Mouse (Mus musculus): ENCODE data around the gene Drd4. TPM values are rescaled to one million over a fixed set of nuclear protein-coding genes. Genes with fewer than 3 reads are reported as not detected.
A peak's percentile ranks its signal among the peaks of the same experiment; 100 is the strongest.

The Drd4 gene
- total RNA-seq, 2 experiments from 2014 or later: not detected

DNA sequence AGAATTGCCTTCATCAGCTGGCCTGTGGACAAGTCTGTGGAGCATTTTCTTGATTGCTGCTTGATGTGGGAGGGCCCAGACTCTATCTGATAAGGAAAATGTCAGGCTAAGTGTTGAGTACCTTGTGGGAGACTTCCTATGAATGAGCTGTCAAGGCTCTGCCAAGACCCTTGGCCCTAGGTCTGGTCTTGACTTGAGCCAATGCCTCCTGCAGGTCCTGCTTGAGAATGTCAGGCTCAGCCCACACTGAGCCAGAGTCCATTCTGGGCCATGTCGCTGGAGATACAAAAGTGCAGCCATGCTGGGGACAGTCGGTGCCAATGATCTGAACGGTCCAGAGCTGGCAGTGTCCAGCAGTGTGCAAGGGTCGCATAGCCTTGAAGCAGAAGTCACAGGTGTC is 9.1 kb upstream of the Drd4 start:
- ATAC-seq (replicated peaks; ENCODE audit: low FRiP score, poor library complexity, severe bottlenecking): 0 out of 2 replicates have a peak, but pooled peaks have one; percentile 15

GRCm38 (mm10) chr7:141288042-141288441 is 3.8 kb upstream of the Drd4 start:
- no peak for ATAC-seq (replicated peaks; ENCODE audit: low FRiP score, poor library complexity, severe bottlenecking)

DNA sequence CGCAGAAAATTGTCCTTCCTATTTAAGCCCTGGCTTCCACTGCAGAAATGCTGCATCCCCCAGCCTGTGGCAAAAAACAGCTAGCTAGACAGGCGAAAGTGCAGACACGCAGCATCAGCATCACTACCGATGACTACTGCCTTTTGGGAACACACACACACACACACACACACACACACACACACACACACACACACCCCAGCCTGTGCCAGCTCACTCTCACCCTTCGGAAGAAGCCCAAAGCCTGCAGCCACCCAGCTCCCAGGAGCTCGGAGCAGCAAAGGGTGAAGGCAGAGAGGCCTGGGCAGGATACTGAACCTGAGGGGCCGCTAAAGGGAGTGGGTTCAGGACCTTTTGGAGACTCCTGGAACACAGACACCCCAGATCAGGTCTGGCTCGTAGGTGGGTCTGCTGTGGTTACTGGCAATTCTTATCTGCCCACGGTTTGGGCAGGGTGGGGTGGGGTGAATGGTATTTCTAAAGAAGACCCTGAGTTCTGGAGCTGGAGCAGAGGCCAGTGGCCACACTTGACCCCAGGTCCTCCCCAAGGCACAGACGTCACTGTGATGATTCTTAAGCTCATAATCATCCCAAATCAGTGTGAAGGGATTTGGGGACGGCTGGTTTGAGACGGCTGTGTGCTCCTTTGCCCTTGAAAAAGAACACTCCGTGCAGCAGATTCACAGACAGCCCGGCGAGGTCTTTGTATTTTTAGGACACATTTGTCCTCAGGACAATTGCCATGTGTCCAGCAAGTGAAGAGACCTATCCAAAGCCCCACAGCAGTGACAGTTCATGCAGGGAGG is 980 bp downstream of the Drd4 start:
- no peak for ATAC-seq (replicated peaks; ENCODE audit: low FRiP score, poor library complexity, severe bottlenecking)

- ATAC-seq (replicated peaks; ENCODE audit: low FRiP score, poor library complexity, severe bottlenecking): no peak
Observed at GRCm38 (mm10) chr7:141293852-141294471, 2.2 kb downstream of the Drd4 start.

DNA sequence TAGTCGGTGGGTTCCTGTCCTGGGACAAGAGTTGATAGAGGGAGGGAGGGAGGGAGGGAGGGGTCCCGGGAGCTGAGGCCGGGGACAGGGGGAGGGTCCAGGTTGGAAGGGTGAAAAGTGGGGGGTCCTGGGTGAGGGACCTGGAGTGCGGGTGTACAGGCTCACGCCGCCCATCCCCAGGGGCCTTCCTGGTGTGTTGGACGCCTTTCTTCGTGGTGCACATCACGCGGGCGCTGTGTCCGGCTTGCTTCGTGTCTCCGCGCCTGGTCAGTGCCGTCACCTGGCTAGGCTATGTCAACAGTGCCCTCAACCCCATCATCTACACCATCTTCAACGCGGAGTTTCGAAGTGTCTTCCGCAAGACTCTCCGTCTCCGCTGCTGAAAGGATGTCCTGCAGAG is 2.7 kb downstream of the Drd4 start:
- ATAC-seq (replicated peaks; ENCODE audit: low FRiP score, poor library complexity, severe bottlenecking): no peak

- ATAC-seq (replicated peaks; ENCODE audit: low FRiP score, poor library complexity, severe bottlenecking): no peak
Observed at GRCm38 (mm10) chr7:141297926-141298650, 6.3 kb downstream of the Drd4 start.

DNA sequence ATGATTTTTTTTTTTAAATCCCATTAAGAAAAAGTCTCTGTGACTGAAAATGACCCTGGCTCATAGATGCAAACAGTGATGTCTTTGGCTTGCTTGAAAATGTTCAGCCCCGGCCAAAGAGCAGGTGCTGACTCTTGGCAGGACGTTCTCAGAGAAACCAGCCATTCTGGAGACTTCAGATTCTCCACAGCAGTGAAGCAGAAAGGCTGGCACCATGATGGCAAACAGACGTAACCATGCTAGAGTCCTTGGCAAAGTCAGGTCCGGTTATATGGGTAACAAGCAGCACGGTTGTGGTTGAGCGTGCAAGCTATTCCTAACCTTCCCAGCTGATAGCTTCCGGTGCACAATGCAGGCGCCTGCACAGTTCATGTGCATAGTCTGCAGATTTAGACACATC is 7.4 kb downstream of the Drd4 start:
- ATAC-seq (replicated peaks; ENCODE audit: low FRiP score, poor library complexity, severe bottlenecking): no peak

DNA sequence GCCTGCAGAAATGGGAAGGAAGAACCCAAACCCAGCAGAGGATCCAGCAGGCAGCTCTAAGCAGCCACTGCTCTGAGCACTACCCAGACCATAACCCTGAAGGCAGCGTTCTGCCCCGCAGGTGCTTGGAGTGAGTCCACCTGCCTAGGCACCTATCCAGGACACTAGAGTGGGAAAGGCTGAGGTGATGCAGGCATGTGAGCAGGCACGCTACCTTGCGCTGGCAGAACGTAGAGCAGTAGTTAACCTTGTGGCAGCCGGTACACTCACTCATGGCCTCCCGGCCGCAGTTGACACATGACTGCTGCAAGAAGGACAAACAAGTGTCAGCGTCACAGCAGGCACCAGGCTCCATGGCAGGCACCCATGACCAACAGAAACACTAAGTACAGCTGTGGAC is 9.6 kb downstream of the Drd4 start:
- no peak for ATAC-seq (replicated peaks; ENCODE audit: low FRiP score, poor library complexity, severe bottlenecking)

GRCm38 (mm10) chr7:141302702-141303268 is 11.0 kb downstream of the Drd4 start:
- ATAC-seq (replicated peaks; ENCODE audit: low FRiP score, poor library complexity, severe bottlenecking): no peak

DNA sequence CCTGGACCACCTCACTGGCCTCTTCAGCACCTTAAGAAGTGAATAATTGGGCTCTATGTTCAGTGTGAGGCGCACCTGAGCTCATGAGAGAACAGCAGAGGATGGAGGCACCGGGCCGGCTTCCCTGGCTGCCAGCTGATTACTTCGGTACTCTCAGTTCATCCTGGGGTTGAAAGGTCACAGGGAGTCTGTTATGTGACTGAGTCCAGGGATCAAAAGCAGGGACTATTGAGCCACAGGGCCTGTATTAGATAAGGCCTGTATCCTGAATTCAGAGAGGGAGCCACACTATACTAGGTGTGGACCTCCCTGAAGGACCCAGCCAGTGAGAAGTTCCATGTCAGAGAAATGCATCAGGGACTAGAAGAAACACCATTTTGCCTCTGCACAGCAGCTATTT is 12.7 kb downstream of the Drd4 start:
- no peak for ATAC-seq (replicated peaks; ENCODE audit: low FRiP score, poor library complexity, severe bottlenecking)

DNA sequence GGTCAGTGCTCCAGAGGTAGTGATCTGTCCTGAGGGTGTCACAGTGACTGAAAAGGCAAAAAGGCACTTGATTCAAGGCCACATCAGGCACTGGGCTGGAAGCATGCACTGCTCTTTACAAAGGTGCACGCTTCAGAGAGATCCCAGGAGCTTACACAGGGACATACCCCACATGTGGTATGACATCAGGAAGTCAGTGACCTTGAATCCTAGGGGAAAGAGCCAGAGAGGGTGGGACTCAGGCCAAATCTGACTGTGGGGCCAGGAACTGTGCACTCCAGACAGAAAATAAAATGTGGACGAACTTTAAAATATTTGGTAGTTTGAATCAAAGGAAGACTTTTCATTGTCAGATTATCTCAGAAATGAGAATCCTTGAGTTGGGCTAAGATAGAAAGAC is 22.6 kb downstream of the Drd4 start:
- no peak for ATAC-seq (replicated peaks; ENCODE audit: low FRiP score, poor library complexity, severe bottlenecking)

DNA sequence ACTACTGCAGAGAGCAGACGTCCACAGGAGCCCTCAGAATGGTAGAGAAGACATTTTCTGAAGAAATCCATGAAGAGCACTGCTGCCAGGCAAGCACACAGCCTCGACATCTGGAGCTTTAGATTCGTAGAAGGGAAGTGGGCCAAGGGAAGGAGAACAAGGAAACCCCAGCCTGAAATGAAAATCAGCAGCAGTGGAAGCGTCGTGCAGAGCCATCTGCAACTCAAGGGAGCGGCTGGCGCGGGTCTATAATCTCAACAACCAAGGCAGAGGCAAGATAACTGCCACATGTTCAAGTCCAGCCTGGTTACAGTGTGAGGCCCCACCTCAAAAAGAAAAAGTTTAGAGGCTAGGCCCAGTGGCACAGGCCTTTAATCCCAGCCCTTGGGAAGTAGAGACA is 23.3 kb downstream of the Drd4 start:
- ATAC-seq (replicated peaks; ENCODE audit: low FRiP score, poor library complexity, severe bottlenecking): no peak

DNA sequence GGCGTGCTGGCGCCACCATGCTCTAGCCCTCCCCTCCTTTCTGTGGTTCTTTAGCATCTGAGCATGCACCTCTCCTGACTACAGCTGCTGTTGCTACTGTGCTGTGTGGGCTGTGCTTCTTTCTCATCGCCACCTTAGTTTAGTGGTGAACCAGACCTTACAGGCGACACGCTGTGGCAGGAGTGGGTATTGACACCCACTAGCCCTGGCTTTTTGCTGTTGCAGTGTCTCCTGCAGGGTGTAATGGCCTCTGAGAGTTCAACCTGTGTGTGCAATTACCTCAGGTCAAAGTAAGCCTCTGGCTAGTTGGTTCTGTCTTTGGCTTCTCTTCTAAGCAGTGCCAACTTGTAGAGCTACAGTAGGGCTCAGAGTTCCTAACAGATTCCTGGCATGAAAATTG is 24.2 kb downstream of the Drd4 start:
- peak; percentile 70 for ATAC-seq (replicated peaks; ENCODE audit: low FRiP score, poor library complexity, severe bottlenecking)

GRCm38 (mm10) chr7:141317619-141318132 is 25.9 kb downstream of the Drd4 start:
- ATAC-seq (replicated peaks; ENCODE audit: low FRiP score, poor library complexity, severe bottlenecking): no peak

DNA sequence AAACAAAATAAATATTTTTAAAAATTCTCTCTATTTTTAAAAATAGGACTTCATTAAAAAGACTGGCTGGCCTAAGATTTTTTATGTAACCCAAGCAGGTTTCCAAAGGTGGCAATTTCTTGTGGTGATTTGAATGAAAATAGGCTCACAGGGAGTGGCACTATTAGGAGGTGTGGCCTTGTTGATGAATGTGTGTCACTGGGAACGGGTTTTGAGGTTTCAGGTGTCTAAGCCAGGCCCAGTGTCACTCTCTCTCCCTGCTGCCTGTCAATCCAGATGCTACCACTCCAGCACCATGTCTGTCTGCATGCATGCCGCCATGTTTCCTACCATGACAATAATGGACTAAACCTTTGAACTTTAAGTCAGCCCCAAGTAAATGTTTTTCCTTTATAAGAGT is 27.6 kb downstream of the Drd4 start:
- ATAC-seq (replicated peaks; ENCODE audit: low FRiP score, poor library complexity, severe bottlenecking): no peak

DNA sequence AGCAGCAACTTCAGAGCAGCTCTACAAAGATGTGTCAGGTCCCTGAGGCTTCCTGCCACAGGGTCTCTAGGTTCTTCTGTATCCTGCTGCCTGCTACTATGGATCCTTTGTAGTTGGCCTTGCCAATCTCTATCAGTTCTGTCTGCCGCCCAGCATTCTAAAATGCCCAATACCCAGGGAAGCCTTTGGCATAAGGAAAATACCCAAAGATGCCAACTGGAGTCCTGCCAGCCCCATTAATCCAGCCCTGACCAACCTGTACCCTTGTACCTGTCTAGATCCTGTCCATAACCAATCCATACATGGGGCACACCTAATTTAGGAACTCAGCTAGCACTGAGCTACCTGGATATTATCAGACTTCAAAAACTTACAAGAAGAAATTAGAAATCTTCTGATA is 32.9 kb downstream of the Drd4 start:
- no peak for ATAC-seq (replicated peaks; ENCODE audit: low FRiP score, poor library complexity, severe bottlenecking)

GRCm38 (mm10) chr7:141326546-141327446 is 35.0 kb downstream of the Drd4 start:
- ATAC-seq (replicated peaks; ENCODE audit: low FRiP score, poor library complexity, severe bottlenecking): peak; percentile 8; the same call in 1 of the 2 replicates

DNA sequence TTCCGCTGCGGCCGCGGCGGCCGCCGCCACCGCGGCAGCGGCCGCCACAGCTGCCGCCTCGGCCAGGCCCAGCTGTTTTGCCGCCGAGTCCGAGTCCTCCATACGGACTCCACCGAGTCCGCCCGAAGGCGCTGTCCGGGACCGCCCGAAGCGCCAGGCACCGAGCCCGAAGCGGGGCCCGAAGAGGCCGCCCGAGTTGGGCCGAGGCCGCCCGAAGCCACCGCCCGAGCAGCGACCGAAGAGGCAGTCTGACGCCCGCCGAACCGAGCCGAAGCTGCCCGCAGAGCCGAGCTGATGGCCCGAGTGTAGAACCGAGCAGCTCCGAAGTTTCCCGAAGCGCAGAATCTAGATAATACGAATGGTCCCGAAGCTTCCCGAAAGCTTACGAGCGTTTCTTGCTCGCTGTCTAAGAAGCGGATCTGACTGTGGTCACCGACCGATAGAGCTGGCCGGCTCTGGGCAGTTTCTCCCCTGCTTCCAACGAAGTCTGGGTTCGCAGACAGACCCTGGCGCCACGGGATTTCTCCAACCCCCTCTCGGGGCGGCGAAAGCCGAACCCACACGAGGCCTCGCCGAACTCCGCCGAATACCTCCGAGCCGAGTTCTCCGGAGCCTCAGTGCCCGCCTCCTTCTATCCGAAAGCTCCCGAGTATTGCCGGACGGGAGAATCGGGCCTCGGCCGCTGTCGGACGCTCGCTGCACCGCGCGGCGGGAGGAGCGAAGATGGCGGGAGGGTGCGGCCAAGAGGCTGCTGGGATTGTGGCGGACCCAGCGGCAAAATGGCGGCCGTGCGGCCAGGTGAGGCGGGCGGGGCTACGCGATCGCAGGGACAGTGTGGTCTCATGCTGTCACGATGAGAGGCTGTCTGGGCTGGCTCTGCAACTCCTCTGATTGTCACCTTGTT is 35.9 kb downstream of the Drd4 start, which contains the start of the genes Deaf1 and Tmem80:
Deaf1 (minus strand) TSS at position 222 of the 904 bp plus-strand sequence.
Tmem80 (plus strand) TSS at position 271 of the 904 bp plus-strand sequence.
- ATAC-seq (replicated peaks; ENCODE audit: low FRiP score, poor library complexity, severe bottlenecking): peak; percentile 89
